Mouse (Mus musculus) megakaryocyte, embryonic 14.5 days (primary cell): Measurements from ENCODE around the gene Hpse2.

ENCODE experiments used
- FLI1 ChIP-seq: IDR thresholded peaks from 2 replicates; pipeline ENCODE4 v1.6.1; 2012; ENCODE audit warnings: low read length, inconsistent platforms, mixed read lengths
- GATA1 ChIP-seq: IDR thresholded peaks from 3 replicates; pipeline ENCODE4 v1.6.1; 2012; ENCODE audit warnings: mixed read lengths, low read length, inconsistent platforms, borderline replicate concordance

DNA sequence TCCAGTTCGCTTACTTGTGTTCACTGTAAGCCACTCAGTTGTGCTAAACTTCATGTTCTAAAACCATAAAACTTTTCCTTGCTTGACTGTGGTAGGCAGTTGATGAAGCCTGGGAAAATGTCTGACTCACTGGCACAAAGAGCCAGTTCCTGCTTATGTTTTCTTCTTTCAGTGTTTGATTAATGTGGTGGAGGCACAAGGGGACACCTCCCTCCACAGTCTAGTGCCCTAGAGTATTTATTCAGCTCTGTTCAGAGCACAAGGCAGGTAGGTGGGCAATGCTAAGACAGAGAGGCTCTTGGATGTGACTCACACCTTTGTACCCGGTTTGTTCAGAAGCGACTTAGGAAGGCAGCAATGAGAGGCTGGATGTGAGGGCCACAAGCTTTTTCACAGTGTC is 560.3 kb downstream of the Hpse2 start:
- TF ChIP-seq GATA1 (no peak), FLI1 (no peak)
